Mouse (Mus musculus) small intestine, adult 2 months (tissue): ENCODE data around the gene Gm49333. TPM values are rescaled to one million over a fixed set of nuclear protein-coding genes. Genes with fewer than 3 reads are reported as not detected.

ENCODE experiments used
- H3K27ac ChIP-seq: fragments of 200-500 bp; 2 replicates; pipeline ENCODE4 v1.5.1; 2012; ENCODE audit warnings: low read depth, low read length, control low read depth, inconsistent platforms; ENCODE audit not compliant: insufficient read depth
- H3K27me3 ChIP-seq: fragments of 200-500 bp; 2 replicates; pipeline ENCODE4 v1.6.1; 2012; ENCODE audit warnings: mild to moderate bottlenecking, moderate library complexity, low read length, inconsistent platforms; ENCODE audit not compliant: control insufficient read depth, insufficient read depth
- H3K36me3 ChIP-seq: fragments of 200-500 bp; 2 replicates; pipeline ENCODE4 v1.6.1; 2012; ENCODE audit warnings: mild to moderate bottlenecking, low read length, control low read depth, inconsistent platforms; ENCODE audit not compliant: control insufficient read depth, insufficient read depth
- H3K4me1 ChIP-seq: fragments of 200-500 bp; 2 replicates; pipeline ENCODE4 v1.6.1; 2012; ENCODE audit warnings: low read length, inconsistent platforms, mixed read lengths; ENCODE audit not compliant: control insufficient read depth, insufficient read depth, insufficient read length
- H3K4me3 ChIP-seq: fragments of 200-500 bp; 2 replicates; pipeline ENCODE4 v1.5.1; 2012; ENCODE audit warnings: low read depth, mild to moderate bottlenecking, control low read depth, inconsistent platforms, low read length, moderate library complexity
- CTCF ChIP-seq: fragments of 200-500 bp; IDR thresholded peaks from 2 replicates; pipeline ENCODE4 v1.5.1; 2012; ENCODE audit warnings: low read depth, mild to moderate bottlenecking, control low read depth, inconsistent platforms, low read length, moderate library complexity, mixed read lengths; ENCODE audit not compliant: insufficient replicate concordance, insufficient read length; ENCODE audit errors: extremely low read depth
- POLR2A ChIP-seq: fragments of 200-500 bp; IDR thresholded peaks from 2 replicates; pipeline ENCODE4 v1.6.1; 2012; ENCODE audit warnings: low read depth, mild to moderate bottlenecking, control low read depth, inconsistent platforms, low read length, moderate library complexity
- WGBS: fragments of 180-500 bp; shearing (Covaris S2); methylation state at CpG from one replicate; pipeline ENCODE4 v1.1.7; 2018; 5-methylcytosine and 5-hydroxymethylcytosine counted together
- polyA plus RNA-seq: library from polyadenylated mRNA; depleted of rRNA; stranded (reverse); fragments of >200 nt; gene quantifications from 2 replicates; pipeline ENCODE4 v1.2.3, GENCODE M21; 2012

Gene Gm49333
- polyA plus RNA-seq, 1 experiment, result 0.08 TPM

- Histone ChIP-seq H3K4me1 (peaks cover 5% of the 10 kb centered on the region), H3K36me3 (no peaks in the 10 kb centered on the region), H3K27me3 (peaks cover 18% of the 10 kb centered on the region), H3K4me3 (no peak overlapping the region), H3K27ac (no peak overlapping the region)
- no peak for TF ChIP-seq POLR2A
- TF ChIP-seq CTCF, result no peak
- WGBS, result 55% methylated on average over 7 of the region's 7 CpGs
These were observed 16.2 kb upstream of the Gm49333 start for GRCm38 (mm10) chr16:20595060-20595673.

DNA sequence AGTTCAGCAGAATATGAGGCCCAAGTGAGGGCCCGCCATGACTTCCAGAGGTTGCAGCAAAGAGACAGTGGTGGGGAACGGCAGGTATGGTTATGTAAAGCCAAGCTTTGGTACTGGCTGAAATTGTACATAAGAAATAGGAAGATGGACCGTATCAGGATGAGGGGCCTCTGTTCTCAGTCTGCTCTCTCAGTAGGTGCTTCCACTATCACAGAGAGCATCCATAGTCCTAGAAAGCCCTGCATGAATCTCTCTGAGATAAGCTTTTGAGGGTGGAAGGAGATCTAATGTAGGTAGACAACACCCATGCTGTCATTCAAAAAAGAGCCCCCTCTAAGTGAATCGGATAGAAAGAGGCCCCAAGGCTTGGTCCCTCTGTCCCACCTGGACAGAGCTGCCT is 15.7 kb upstream of the Gm49333 start:
- no peaks in the 10 kb centered on the region for H3K36me3 ChIP-seq
- H3K27ac ChIP-seq, result no peak overlapping the region
- peaks cover 12% of the 10 kb centered on the region for H3K27me3 ChIP-seq
- H3K4me3 ChIP-seq, result no peak overlapping the region
- no peak for TF ChIP-seq POLR2A
- TF ChIP-seq CTCF, result no peak
- peaks cover 2% of the 10 kb centered on the region; the same call in 1 of the 2 replicates for H3K4me1 ChIP-seq
- 90% methylated on average over 4 of the region's 4 CpGs for WGBS

DNA sequence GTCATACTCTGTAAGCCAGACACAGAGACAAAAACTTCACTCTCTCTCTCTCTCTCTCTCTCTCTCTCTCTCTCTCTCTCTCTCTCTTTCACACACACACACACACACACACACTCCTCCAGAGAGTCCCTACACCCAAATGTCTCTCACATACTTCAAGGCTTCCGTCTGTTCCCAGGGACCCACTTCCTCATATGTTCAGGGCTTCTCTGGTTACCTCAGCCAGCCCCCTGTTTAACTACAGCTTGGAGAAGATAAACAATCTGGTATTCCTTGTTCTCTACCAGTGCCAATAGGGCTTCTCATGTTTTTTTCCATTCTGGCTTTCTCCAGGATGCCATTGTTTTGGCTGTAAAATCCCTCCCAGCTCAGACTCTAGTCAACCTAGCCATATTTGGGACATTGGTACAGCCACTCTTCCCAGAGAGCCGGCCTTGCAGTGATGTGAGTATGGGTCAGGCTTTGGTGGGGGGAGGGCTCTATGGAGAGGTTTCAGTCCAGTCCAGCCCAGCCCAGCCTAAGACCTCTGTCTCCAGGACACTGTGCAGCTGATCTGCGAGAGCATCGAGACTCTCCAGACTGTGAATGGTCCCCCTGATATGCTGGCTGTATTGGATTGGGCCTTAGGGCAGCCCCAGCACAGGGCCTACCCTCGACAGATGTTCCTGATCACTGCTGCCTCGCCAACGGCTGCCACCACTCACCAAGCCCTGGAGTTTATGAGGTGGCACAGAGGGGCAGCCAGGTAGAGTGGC is 14.5 kb upstream of the Gm49333 start:
- peaks cover 1% of the 10 kb centered on the region; the same call in 1 of the 2 replicates for H3K27me3 ChIP-seq
- H3K36me3 ChIP-seq, result no peaks in the 10 kb centered on the region
- no peak overlapping the region for H3K27ac ChIP-seq
- WGBS, result 59% methylated on average over 7 of the region's 7 CpGs
- H3K4me1 ChIP-seq, result peaks cover 2% of the 10 kb centered on the region; the same call in 1 of the 2 replicates
- no peak for TF ChIP-seq POLR2A
- TF ChIP-seq CTCF, result no peak
- H3K4me3 ChIP-seq, result no peak overlapping the region

DNA sequence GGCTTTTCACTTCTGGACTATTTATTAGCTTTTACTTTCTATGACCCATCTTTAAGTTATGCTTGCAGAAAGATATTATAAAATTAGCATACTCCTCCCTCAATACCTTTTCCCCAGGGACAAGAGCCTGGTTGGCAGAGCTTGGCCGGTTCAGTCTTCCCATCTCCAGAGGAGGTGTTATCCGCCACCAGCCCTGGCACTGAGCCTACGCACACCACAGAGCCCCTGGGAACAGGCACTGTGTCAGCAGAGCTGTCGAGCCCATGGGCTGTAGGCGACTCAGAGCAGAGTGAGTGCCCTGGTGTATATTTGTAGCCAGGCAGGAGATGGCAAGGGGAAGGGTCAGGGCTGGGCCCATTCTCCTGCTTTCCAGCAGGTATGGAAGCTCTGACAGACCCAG is 10.9 kb upstream of the Gm49333 start:
- Histone ChIP-seq H3K27me3 (no peaks in the 10 kb centered on the region), H3K36me3 (peaks cover 6% of the 10 kb centered on the region), H3K27ac (no peak overlapping the region), H3K4me3 (no peak overlapping the region), H3K4me1 (no peaks in the 10 kb centered on the region)
- 72% methylated on average over 5 of the region's 5 CpGs for WGBS
- TF ChIP-seq CTCF (no peak), POLR2A (no peak)

- no peak overlapping the region for H3K4me3 ChIP-seq
- H3K27ac ChIP-seq, result no peak overlapping the region
- 51% methylated on average over 9 of the region's 9 CpGs for WGBS
- no peaks in the 10 kb centered on the region for H3K4me1 ChIP-seq
- H3K27me3 ChIP-seq, result no peaks in the 10 kb centered on the region
- no peak for TF ChIP-seq POLR2A
- no peak for TF ChIP-seq CTCF
- peaks cover 18% of the 10 kb centered on the region for H3K36me3 ChIP-seq
These were observed 6.7 kb upstream of the Gm49333 start for GRCm38 (mm10) chr16:20604705-20605104.

DNA sequence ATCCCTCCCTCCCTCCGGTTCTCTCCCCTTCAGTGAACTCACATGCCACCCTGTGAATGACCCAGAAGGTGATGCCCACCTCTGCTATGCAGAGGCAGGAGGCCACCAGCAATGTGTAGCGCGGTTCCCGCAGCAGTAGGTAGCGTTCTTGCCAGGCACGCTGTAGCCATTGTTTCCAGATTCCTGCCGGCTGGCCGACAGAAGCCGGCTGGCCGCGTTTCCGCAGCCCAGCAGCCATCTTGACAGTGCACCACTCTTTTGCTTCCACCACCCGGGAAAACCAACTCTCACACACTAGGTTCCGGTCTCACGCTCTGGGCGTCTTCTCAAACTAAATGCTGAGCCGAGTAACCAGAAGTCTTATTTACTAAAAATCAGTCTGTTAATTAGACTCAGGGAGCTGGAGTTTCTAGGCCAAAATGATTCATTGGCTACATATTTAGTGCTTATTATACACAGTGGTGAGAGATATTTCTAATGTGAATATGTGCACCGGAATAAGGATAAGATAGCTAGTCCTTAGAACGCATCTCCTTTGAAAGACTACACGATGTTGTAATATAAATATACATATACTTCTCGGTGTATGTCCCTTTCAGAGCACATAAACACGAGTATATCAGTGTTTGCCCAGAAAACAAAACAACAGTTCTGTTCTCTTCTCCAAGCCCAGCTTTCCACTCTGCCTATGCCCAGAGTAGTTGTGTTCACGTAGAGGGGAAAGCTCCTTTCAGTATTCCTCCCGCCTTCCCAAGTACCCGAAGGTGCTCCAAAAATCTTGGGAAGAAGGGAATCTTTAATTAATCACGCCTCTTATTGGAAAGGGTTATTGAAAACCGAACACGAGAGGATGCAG is 681 bp upstream of the Gm49333 start:
- under 1% methylated on average over 28 of the region's 28 CpGs for WGBS
- H3K27me3 ChIP-seq, result no peaks in the 10 kb centered on the region
- TF ChIP-seq POLR2A (peak; percentile 84; the same call in 1 of the 2 replicates), CTCF (no peak)
- peak overlapping the region; percentile 97 for H3K4me3 ChIP-seq
- peak overlapping the region; percentile 19; the same call in 1 of the 2 replicates for H3K27ac ChIP-seq
- peaks cover 9% of the 10 kb centered on the region for H3K36me3 ChIP-seq
- peaks cover 2% of the 10 kb centered on the region; the same call in 1 of the 2 replicates for H3K4me1 ChIP-seq

DNA sequence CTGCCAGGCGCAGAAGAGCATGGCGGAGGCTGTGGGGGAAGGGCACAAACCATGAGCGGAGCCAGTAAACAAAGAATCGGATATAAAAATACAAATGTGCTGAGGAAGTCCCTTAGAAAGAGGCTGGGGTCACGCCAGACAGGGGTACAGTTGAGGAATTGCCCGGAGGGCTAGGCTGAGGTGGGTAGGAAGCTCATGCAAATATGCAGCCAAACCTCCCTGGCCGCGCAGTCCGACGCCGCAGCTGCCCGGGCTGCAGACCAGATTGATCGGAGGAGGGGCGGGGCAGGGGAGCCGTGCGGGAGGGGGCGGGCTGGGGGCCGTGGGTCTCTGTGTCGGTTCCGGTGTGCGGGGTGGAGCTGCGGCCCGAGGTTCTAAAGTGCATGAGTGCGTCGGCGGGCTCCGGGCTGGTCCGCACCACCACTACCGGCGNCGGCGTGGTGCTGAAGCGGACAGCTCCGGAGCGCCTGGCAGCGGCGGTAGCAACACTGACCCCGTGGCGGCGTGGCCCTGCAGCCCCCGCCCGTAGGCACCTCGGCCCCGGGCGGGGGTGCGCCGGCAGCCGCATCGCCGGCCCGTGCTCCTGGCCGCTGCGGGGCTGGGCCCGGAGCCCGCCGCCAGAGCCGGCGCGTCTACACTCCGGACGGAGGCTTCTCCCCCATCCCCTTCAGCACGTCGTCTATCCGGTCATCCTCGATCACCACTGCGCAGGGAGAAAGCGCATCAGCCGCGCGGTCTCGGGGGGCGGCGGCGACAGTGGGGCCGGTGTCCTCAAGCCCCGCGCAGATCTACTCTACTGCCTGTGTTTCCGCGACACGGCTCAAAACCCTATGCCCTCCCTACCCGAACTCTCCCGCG is 8.4 kb downstream of the Gm49333 start:
- H3K4me3 ChIP-seq, result peak overlapping the region; percentile 95

More for the DNA sequence above, 8.4 kb downstream of the Gm49333 start:
- 5% methylated on average over 82 of the region's 83 CpGs for WGBS
- TF ChIP-seq POLR2A (no peak), CTCF (no peak)
- H3K4me1 ChIP-seq, result peaks cover 24% of the 10 kb centered on the region
- peaks cover 3% of the 10 kb centered on the region for H3K36me3 ChIP-seq
- H3K27ac ChIP-seq, result no peak overlapping the region
- peaks cover 16% of the 10 kb centered on the region for H3K27me3 ChIP-seq
